Mouse (Mus musculus) heart, adult 8-10 months (tissue): ENCODE data around the gene Gm49416. TPM values are rescaled to one million over a fixed set of nuclear protein-coding genes. Genes with fewer than 3 reads are reported as not detected.
"Not testable (repeated sequence)": the region's sequence is repeated elsewhere in the genome, so short reads cannot be mapped to it uniquely, and the experiment has no call there.

ENCODE experiments used
- DNase-seq: peaks from one replicate; pipeline ENCODE4 v3.0.0; 2022; ENCODE audit warnings: low spot score
- total RNA-seq, 4 experiments: library from RNA; stranded (reverse); gene quantifications; 2 replicates each; pipeline ENCODE4 v1.2.4; 2022

Gm49416 gene
- 1 to 10 TPM; 3.6 to 5.3 (median 4.6) TPM for total RNA-seq

DNA sequence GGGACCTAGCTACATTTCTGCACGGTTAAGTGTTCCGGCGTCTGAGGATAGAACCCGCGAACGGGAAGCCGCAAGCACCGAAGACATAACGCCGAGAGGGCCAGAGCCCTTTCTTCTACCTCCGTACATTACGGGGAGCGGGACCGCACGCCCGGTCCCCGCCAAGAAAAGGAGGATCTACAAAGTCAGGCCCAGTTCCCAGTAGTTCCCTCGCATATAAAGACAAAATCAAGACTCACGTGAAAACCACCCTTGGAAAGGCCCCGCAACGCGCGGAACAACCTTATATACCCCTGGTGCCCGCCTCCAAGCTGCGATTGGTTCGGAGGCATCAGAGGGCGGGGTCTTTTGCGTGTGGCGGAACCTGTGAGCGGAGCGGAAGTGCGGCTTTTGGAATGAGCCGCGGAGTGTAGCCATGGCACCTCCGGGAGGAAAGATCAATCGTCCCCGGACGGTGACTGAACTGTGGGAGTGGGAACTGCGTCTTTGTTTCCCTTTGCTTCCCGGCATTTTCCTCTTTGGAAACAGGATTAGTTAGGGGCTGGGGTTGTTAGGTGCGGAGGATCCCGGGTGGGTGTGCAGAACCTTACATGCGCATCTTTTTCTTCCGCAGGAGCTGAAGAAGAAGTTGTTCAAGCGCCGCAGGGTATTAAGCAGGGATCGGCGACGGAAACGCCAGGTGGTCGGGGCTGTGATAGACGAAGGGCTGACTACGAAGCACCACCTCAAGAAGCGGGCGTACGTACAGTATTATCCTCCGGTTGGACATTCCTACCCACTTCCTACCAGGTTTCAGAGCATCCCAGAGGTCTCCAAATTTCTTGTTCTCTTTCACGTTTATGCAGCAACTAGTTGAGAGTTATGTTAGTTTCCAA lies at the start of gene Gm49416, which contains the start of gene 1810009A15Rik:
Gm49416 (plus strand) TSS at position 416 of the 875 bp plus-strand sequence.
1810009A15Rik (plus strand) TSS at position 343 of the 875 bp plus-strand sequence.
- peak; percentile 95 for DNase-seq

DNA sequence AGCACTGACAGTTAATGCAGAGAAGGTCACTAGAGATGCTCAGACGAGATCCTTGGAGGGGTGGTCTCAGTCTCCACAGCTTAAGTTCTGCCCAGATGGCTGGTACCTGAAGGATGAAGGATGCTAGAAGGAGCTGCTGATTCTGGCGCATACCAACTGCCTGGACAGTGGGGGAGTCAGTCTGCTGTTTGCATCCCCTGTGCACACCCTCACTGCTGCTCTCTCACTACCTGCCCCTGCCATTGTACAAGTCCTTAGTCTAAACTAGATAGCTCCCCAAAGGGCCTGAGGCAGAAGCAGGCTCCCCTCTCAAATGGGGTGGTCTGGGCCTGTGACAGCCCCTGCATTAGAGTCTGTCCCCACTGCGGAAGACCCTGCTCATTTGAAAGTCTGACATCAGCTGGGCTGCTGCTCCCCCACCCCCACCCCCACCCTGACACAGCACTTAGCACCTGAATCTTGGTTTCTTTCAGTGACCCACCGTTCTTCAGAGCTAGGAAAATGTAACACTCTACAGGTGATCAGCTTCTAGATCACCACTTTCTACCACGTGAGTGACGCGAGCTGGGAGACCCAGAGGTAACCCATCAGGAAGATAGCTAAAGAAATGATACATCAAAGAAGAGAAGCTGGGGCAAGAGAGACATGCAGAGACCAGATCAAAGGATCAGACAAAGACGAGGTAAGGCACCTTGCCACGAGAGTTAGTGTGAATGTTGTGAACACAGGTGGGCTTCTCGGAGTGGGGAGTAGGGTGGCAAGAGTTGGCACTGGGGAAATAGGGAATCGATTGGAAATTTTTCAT lies 49.4 kb upstream of the Gm49416 start, which contains the start of gene Gng3:
Gng3 (minus strand) TSS at position 92 of the 805 bp plus-strand sequence.
- DNase-seq, result no peak

DNA sequence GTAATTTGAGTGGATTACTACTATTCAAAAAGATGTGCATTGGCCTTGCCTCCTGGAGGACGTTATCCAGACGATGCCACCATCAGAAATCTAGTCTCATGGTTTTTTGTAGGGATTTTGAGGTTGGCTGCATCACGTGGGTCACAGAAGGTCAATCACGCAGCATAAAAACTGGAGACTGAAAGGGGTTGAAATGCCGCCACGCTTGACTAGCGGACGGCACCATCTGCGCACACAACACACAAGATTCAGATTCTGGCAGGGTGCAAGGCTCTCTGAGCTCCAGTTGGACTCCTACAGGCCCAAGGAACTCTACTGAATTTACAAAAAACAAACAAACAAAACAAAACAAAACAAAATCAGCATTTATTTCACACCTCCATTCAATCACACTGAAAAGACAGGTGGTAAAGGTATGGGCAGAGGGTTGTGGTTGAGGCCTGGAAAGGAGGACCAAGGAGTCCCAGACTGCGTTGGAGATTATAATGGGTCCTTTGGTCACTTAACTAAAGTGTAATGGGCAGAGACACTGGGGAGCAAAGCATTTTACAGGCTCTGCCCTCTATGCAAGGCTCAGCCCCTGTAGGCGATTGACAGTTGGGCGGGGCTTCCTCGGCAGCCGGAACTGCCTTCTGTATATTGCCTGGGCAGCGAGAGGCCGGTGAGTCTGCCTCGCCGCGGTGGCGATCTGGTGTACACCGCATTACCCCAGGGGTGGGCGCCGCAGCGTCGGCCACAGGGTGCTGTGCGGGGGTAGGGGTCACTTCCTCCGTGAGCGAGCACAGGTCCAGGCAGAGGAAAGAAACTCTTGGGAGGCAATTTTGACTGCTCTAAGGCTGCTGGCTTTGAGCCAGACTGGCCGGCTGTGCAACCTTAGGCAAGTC lies 48.6 kb upstream of the Gm49416 start:
- DNase-seq, result peak; percentile 67

DNA sequence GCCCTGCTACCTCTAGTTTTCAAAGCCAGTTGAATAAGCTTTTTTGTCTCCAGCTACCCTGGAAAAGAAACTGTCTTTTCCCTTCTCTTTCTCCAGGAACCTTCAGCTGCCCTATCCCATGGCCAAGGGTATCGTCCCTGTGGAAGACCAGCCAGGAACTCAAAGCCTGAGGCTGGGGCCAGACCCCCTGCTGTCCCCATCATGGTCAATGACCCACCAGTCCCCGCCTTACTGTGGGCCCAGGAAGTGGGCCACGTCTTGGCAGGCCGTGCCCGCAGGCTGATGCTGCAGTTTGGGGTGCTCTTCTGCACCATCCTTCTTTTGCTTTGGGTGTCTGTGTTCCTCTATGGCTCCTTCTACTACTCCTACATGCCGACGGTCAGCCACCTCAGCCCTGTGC lies 47.7 kb upstream of the Gm49416 start:
- DNase-seq, result no peak

DNA sequence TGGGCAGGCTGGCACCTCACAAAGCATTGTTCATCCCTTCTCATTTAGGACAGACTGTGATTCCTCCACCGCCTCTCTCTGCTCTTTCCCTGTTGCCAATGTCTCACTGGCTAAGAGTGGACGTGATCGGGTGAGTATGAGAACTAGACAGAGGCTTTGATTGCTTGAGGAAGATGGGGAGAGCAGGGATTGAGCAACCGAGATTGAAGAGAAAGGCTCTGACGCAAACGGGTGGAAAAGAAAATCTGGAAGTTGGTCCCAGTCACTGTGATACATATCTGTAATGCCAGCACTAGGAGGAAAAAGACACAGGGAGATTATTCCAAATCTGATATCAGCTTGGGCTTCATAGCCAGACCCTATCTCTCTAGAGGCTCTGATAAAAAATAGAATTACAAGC lies 45.8 kb upstream of the Gm49416 start:
- DNase-seq, result no peak

DNA sequence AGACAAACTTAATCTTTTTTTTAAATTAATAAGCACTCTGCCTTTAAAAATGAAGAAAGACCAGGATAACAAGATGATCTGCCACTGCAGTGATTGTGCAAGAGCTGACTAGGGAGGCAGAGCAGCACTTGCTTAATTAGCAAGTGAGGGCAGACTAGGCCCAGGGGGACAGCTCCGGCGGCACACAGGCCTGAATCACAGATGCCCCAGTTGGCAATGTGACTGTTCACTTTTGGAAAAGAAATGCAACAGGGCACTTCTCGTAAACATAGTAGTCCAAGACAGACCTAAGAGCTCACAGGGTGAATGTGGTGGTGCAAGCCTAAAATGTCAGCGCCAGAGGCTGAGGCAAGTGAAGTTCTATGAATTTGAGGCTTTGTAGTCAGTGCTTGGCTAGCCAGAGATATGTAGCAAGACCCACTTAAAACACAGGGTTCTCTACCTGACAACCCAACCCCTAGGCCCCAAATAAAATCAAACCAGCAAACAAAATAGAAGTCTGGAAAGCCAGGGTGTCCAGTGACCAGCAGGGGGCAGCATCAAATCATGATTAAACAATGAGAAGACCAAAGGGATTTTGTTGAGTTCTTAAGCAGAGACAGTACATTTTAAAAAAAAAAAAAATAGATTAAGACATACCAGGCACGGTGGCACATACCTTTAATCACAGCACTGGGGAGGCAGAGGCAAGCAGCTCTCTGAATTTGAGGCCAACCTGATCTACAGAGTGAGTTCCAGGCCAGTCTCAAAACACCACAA lies 44.2 kb upstream of the Gm49416 start:
- DNase-seq, result peak; percentile 81

DNA sequence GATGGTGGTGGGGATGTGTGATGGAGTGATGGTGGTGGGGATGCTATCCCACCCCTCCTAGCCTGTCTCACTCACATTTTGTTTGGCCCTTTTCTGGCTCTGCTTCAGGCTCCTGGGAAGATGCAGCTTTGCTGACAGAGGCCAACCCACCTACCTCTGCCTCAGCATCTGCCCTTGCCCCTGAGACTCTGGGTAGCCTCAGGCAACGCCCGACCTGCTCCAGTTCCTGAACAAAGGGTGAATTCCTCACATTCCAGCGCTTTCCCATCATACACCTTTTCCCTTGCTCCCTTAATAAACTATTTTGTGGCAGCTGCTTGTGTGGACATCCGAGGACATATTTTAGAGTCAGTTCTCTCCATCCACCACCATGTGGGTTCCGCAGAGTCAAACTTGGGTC lies 40.4 kb upstream of the Gm49416 start:
- no peak for DNase-seq

DNA sequence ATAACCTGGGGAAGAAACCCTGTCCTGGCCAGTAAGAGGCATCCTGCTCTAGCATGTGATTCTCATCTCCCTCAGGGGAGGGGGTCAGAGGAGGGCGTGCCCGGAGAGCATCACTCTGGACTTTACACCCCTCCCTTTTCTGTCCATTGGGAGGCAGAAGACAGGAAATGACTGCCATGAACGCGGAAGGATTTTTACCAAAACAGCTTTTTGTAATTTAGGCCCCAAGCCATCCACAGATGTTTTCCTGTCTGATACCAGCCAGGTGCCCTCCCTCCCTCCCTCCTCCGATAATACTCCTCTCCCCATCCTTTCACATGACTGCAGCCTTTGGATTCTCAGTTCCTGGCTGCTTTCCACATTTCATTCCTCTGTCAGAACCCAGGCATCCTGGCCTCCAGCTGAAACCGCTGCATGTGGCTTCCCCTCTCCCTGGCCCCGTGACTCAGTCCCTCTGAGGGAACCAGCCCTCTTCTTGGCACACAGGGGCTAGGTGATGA lies 38.3 kb upstream of the Gm49416 start, which contains the start of gene Lrrn4cl:
Lrrn4cl (plus strand) TSS at position 367 of the 500 bp plus-strand sequence.
- peak; percentile 38 for DNase-seq

DNA sequence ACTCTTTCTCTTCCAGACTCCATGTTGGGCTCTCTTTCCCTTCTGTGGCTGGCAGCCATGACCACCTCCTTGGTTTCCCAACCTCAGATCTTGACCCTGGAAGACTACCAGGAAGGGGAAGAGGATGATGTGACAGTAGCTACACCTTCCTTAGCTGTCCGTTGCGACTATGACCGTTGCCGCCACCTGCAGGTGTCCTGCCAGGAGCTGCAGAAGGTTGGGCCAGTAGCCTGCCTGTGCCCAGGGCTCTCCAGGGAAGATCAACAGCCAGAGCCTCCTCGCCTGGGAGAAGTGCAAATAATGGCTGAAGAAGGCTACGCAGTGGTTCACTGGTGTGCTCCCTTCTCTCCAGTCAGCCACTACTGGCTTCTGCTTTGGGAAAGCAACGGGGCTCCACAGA lies 37.1 kb upstream of the Gm49416 start:
- DNase-seq, result no peak

DNA sequence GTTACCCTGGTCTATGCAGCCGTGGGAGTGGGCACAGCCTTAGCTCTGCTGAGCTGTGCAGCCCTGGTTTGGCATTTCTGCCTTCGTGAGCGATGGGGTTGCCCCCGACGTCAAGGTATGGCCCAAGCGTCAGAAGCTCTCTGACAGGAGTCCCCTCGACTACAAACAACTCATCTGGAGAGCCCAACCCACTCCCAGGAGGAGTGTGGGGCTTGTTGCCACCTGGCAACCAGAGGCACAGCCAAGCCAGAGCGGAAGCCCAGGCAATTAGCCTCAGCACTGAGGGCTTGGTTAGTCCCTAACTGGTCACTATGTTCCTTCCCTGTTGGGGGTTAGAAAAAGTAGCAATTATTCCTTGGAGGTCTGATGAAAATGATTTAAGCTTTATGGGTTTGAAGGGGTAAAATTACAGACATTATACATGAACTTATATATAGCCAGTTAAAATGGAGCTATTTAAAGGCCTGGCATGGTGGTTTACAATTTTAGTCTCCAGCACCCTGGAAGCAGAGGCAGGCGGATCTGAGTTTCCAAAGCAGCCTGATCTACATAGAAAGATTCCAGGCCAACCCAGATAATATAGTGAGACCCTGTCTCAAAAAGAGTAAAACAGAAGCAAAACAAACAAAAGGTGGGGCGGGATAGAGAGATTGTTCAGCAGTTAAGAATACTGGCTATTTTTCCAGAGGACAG lies 36.3 kb upstream of the Gm49416 start:
- DNase-seq, result no peak

DNA sequence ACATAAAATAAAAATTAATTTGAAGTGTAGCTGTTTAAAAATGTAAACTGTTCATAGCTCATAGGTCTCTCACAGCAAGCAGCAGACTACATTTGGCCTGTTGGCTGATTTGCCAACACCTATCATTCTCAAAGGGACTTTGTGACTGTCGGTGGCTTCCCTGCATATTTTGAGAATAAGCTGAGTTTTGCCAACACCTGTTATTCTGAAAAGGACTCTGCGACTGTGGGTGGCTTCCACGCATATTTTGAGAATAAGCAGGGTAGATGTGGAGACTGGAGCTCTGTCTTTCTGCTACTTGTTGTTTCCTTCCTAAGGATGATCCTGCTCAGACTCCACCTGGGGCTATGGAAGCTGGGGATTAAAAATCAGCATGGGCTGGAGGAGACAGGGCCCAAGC lies 35.6 kb upstream of the Gm49416 start:
- DNase-seq, result no peak

DNA sequence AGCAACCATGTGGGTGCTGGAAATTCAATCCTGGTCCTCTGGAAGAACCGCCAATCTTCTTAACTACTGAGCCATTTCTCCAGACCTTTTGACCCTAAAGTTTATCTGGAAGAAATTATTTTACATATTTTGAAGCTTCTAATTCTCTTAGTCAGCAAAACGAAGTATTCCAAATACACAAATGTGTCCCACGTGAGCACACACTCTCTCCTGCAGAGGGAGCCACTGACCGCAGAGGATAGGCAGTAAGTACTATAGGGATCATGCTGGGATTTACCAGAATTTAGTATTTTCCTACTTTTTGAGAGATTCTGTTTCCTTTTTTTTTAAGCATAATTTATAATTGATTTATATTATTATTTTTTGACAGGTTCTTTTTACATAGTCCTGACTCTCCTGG lies 31.0 kb upstream of the Gm49416 start:
- DNase-seq, result peak; percentile 46

DNA sequence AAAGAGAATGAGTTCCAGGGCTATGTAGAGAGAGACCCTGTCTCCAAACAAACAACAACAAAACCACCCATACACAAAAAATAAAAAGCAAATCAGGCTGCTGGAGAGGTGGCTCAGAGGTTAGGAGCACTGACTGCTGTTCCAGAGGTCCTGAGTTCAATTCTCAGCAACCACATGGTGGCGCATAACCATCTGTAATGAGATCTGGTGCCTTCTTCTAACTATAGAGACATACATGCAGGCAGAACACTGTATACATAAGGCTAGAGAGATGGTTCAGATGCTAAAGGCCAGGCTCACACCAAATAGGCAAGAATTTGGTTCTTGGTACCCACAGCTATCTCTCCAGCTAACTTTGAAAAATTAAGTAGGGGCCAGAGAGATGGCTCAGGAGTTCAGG lies 29.7 kb upstream of the Gm49416 start:
- no peak for DNase-seq

DNA sequence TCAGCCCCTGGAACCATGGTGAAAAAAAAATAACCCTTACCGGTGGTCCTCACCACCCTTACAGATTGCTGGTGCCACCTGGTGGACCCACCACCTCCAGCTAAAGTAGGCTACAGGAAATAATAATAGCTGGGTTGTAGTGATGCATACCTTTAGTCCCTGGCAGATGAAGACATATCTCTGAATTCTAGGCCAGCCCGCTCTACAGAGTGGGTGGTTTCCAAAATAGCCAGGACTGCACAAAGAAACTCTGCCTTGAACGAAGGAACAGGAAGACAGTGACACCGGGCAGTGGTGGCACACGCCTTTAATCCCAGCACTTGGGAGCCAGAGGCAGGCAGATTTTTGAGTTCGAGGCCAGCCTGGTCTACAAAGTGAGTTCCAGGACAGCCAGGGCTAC lies 24.5 kb upstream of the Gm49416 start:
- DNase-seq, result no peak

DNA sequence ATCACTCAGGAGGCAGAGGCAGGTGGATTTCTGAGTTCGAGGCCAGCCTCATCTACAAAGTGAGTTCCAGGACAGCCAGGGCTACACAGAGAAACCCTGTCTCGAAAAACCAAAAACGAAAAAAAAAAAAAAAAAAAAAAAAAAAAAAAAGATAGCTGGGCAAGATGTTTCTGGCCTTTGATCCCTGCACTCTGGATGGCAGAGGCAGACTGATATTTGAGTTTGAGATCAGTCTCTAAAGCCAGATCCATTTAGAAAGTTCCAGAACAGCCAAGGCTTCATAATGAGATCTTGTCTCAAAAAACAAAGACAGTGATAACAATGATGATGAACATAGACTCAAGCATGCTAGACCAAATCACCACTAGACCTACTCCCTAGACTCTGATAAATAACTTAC lies 18.3 kb upstream of the Gm49416 start:
- DNase-seq, result not testable (repeated sequence)

DNA sequence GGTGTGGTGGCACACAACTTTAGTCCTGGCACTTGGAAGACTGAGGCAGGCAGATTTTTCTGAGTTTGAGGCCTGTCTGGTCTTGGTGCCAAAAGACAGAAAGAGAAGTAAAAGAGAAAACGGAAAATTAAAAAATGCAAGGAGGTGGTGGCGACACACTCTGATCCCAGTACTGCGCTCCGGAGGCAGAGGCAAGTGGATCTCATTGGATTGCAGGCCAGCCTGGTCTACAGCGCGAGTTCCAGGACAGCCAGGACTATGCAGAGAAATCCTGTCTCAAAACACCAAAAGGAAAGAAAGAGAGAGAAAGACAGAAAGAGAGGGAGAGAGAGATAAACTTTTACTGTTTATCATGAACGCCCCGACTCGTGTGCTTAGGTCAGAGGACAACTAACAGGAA lies 17.9 kb upstream of the Gm49416 start:
- no peak for DNase-seq

DNA sequence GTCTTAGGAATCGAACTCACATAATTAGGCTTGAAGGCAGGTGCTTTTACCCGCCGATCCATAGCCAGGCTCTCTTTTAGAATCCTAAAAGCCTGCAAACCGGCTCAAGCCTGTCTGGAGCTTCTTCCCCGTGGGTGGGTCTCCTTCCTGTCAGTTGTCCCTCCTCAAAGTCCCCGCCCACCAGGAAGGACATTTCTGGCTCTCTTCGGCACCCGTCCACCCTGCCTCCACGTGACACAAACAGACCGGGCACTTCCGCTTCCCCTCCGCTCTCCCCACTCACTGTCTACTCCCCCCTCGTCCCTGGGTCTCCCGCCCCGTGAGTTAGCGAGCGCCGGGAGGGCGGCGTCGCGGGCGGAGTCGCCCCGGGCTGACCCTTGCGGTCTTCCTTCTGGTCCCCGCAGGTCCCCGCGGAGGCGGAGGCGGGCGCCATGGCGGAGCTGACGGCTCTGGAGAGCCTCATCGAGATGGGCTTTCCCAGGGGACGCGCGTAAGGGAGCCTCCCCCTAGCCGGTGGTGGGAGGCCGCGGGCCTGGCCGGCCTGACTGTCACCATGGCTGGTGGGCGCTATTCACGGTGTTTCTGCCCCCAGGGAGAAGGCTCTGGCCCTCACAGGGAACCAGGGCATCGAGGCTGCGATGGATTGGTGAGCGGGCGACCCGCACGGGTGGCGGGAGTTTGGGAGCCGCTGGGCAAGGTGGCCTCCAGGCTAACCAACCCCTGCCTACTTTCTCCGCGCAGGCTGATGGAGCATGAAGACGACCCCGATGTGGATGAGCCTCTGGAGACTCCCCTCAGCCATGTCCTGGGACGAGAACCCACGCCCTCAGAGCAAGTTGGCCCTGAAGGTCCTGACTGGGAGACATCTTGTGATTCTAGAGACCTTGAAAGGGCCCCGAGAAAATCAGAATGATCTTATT lies 17.2 kb upstream of the Gm49416 start, which contains the start of gene Ubxn1:
Ubxn1 (plus strand) TSS at position 230 of the 920 bp plus-strand sequence.
- peak; percentile 99 for DNase-seq

DNA sequence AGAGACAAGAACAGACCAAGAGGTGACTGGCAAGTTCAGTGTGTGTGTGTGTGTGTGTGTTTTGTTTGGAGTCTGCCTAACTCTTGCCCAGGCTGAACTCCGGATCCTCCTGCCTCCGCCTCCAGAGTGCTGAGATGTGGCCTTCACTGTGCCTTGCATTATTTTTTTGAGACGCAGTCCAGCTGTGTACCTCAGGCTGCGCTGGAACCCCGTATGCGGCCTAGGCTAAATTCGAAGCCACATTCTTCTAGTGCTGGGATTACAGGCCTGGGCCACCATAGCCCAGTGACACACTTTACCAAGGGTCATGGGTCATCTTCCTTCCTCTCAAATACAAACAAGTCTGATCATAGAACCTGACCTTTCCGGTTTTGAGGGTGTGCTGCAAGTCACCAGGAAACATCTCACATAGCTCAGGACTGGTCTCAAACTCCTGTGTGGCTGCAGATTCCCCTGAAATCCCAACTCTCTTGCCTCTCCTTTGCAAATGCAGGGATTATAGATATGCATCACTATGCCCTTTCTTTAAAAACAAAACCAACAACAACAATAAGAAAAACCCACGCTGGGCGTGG lies 16.4 kb upstream of the Gm49416 start:
- DNase-seq, result no peak
